Mouse (Mus musculus): ENCODE data around the gene Tbc1d10c.

DNA sequence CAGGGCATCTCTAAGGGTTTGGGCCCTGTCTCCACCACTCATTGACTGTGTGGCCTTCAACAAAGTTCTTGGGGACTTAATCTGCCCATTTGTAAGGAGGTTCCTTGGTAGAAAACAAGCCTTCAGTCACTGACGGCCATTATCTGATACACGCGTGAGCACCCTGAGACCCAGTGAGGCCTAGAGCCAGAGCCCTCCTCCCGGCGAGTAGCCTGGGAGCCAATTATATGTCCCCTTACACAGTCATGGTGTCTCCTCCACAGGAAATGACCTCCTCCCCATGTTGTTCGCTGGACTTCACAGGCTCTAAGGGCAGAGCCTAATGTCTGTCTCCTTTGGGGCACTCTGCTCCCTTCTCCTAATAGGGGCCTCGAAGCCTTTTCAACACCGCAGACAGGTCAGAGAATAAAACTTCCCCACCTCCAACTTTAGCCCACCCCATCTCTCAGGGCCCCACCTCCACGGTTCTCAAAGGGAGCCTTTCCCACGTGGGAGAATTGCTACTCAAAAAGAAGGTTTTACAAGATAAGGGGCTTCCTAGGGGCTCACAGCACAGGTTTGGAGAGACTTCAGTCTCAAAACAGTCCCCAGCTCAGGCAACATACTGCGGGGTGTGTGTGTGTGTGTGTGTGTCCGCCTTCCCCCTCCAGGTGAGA lies 44.6 kb downstream of the Tbc1d10c start:
- TF ChIP-seq CTCF (IDR thresholded peaks at IDR 0.05; ENCODE audit: insufficient read depth, low read length) = no peak
- no peak for TF ChIP-seq POLR2A (IDR thresholded peaks at IDR 0.05; ENCODE audit: borderline replicate concordance, extremely low read depth, low read depth, low read length)

Data from lung, adult 2 months (tissue).